Mouse (Mus musculus): Measurements from ENCODE around the gene Trh.

Gene Trh

DNA sequence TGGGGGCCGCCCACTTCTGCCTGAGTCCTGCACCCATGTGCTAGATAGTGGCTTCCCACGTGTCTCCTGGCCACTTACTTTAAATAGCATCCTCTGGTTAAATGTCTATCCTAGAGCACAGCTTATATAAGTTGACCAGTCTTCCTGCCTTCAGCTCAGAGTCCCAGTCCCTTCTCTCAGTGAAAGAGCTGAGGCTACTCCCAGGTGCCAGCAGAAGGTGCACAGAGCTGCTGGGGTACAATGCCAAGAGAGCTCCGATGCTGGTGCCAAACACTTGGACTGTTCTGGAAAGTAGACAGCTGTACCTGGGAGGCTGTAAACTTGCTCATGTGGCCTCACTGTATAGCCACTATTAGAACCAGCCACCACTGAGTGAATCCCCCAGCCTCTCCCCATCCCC is 22.4 kb downstream of the Trh start:
- no peak for DNase-seq (ENCODE audit: low read depth, low spot score)

GRCm38 (mm10) chr6:92221604-92222003 is 22.8 kb downstream of the Trh start:
- no peak for DNase-seq (ENCODE audit: low read depth, low spot score)

GRCm38 (mm10) chr6:92219445-92219844 is 25.0 kb downstream of the Trh start:
- peak; percentile 40 for DNase-seq (ENCODE audit: low read depth, low spot score)

- peak; percentile 98 for DNase-seq (ENCODE audit: low read depth, low spot score)
Observed at GRCm38 (mm10) chr6:92214773-92215449, 29.5 kb downstream of the Trh start, which contains the start of gene Rbsn. Gene Rbsn, minus strand, starts transcription at chr6:92214925.

GRCm38 (mm10) chr6:92214055-92214772 is 30.2 kb downstream of the Trh start:
- peak; percentile 38 for DNase-seq (ENCODE audit: low read depth, low spot score)

DNA sequence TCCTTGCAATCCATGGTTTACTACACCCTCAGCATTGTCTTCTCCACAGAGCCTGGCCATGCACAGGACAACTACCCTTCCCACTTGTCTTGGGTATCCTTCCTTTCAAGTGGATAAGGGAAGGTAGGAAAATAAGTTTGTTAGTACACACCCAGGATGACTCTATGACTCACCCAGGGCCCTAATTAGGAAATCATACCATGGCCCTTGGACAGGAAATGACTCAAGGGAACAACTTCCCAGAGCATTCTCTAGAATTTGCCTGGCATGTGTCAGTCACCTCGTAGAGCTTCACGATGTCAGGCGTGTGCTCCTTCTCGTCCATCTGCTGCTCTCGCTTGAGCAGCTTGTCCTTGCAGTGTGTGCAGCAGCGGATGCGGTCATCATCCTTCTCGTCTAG is 45.0 kb downstream of the Trh start:
- no peak for DNase-seq (ENCODE audit: low read depth, low spot score)

Measured in CD4-positive, CD25-positive, alpha-beta regulatory T cell, adult 2 months (primary cell).